Mouse (Mus musculus): ENCODE measurements around the gene E330021D16Rik. TPM values are rescaled to one million over a fixed set of nuclear protein-coding genes. Genes with fewer than 3 reads are reported as not detected.
A peak's percentile ranks its signal among the peaks of the same experiment; 100 is the strongest.

The E330021D16Rik gene
- 0.08 and 0.09 TPM in 2 replicates for polyA plus RNA-seq (2012; rRNA removed)
- 0.19 and 0.34 TPM in 2 replicates for polyA plus RNA-seq (2014; fragmentation: Nextera tagmentation; extraction: Ambion mirVana)

GRCm38 (mm10) chr6:136415133-136415775, at the start of gene E330021D16Rik:
E330021D16Rik (minus strand) TSS chr6:136415569.
- ATAC-seq (ENCODE audit: insufficient read depth) (no peak), DNase-seq (ENCODE audit: low read depth in 3 of 3, low spot score in 3 of 3) (no peak)
- Histone ChIP-seq H3K27ac (no peak within 1 kb of the TSS), H3K4me1 (replicated peaks; ENCODE audit: control insufficient read depth in 2 of 2, insufficient read depth in 2 of 2, low read length in 1 of 2) (peaks cover 0 to 7% of the 10 kb centered on the region in 2 experiments; a peak in 2 of 4 replicates), H3K9me3 (ENCODE audit: control insufficient read depth, low read length) (no peaks in the 10 kb centered on the region), H3K9ac (replicated peaks) (no peak within 1 kb of the TSS), H3K36me3 (replicated peaks; ENCODE audit: control insufficient read depth, insufficient read depth, low read depth) (no peaks in the 10 kb centered on the region), H3K4me3 (ENCODE audit: insufficient read depth in 1 of 2, low read depth in 2 of 2, low read length in 2 of 2) (no peak within 1 kb of the TSS), H3K27me3 (ENCODE audit: control insufficient read depth, insufficient read depth, low read length) (no peaks in the 10 kb centered on the region), H3K4me2 (ENCODE audit: low read depth) (no peak within 1 kb of the TSS)
- 64% methylated on average over 9 of the region's 9 CpGs for WGBS (ENCODE audit: insufficient replicate concordance)
- TF ChIP-seq EP300 (IDR thresholded peaks at IDR 0.05; ENCODE audit: low read depth) (no peak), CTCF (IDR thresholded peaks at IDR 0.05; ENCODE audit: low read depth) (no peak)

GRCm38 (mm10) chr6:136465021-136465420, 49.7 kb upstream of the E330021D16Rik start:
- Histone ChIP-seq H3K36me3 (replicated peaks; ENCODE audit: control insufficient read depth, insufficient read depth, low read depth) (no peaks in the 10 kb centered on the region), H3K4me3 (ENCODE audit: insufficient read depth in 1 of 2, low read depth in 2 of 2, low read length in 2 of 2) (no peak overlapping the region), H3K27ac (no peak overlapping the region), H3K9me3 (ENCODE audit: control insufficient read depth, low read length) (no peaks in the 10 kb centered on the region), H3K4me1 (replicated peaks; ENCODE audit: control insufficient read depth in 2 of 2, insufficient read depth in 2 of 2, low read length in 1 of 2) (peaks cover 32 to 49% of the 10 kb centered on the region in 2 experiments), H3K27me3 (ENCODE audit: control insufficient read depth, insufficient read depth, low read length) (no peaks in the 10 kb centered on the region), H3K4me2 (ENCODE audit: low read depth) (no peak overlapping the region), H3K9ac (replicated peaks) (no peak overlapping the region)
- WGBS (ENCODE audit: insufficient replicate concordance): 56% methylated on average over 8 of the region's 8 CpGs
- TF ChIP-seq EP300 (IDR thresholded peaks at IDR 0.05; ENCODE audit: low read depth) (no peak), CTCF (IDR thresholded peaks at IDR 0.05; ENCODE audit: low read depth) (no peak)
- ATAC-seq (ENCODE audit: insufficient read depth): no peak
- no peak for DNase-seq (ENCODE audit: low read depth in 3 of 3, low spot score in 3 of 3)

- H3K4me1 ChIP-seq (replicated peaks; ENCODE audit: control insufficient read depth in 2 of 2, insufficient read depth in 2 of 2, low read length in 1 of 2): peaks cover 24 to 43% of the 10 kb centered on the region in 2 experiments
Observed at GRCm38 (mm10) chr6:136464121-136464621, 48.8 kb upstream of the E330021D16Rik start.

GRCm38 (mm10) chr6:136463491-136463890, 48.1 kb upstream of the E330021D16Rik start:
- TF ChIP-seq CTCF (IDR thresholded peaks at IDR 0.05; ENCODE audit: low read depth) (no peak), EP300 (IDR thresholded peaks at IDR 0.05; ENCODE audit: low read depth) (no peak)
- Histone ChIP-seq H3K27me3 (ENCODE audit: control insufficient read depth, insufficient read depth, low read length) (no peaks in the 10 kb centered on the region), H3K4me3 (ENCODE audit: insufficient read depth in 1 of 2, low read depth in 2 of 2, low read length in 2 of 2) (no peak overlapping the region), H3K9ac (replicated peaks) (no peak overlapping the region), H3K36me3 (replicated peaks; ENCODE audit: control insufficient read depth, insufficient read depth, low read depth) (no peaks in the 10 kb centered on the region), H3K4me1 (replicated peaks; ENCODE audit: control insufficient read depth in 2 of 2, insufficient read depth in 2 of 2, low read length in 1 of 2) (peaks cover 18 to 40% of the 10 kb centered on the region in 2 experiments), H3K4me2 (ENCODE audit: low read depth) (no peak overlapping the region), H3K9me3 (ENCODE audit: control insufficient read depth, low read length) (no peaks in the 10 kb centered on the region), H3K27ac (no peak overlapping the region)
- WGBS (ENCODE audit: insufficient replicate concordance): 38% methylated on average over 9 of the region's 9 CpGs
- DNase-seq (ENCODE audit: low read depth in 3 of 3, low spot score in 3 of 3) (no peak), ATAC-seq (ENCODE audit: insufficient read depth) (no peak)

More at GRCm38 (mm10) chr6:136464121-136464621, 48.8 kb upstream of the E330021D16Rik start:
- Histone ChIP-seq H3K36me3 (replicated peaks; ENCODE audit: control insufficient read depth, insufficient read depth, low read depth) (no peaks in the 10 kb centered on the region), H3K27me3 (ENCODE audit: control insufficient read depth, insufficient read depth, low read length) (no peaks in the 10 kb centered on the region), H3K9ac (replicated peaks) (no peak overlapping the region), H3K27ac (no peak overlapping the region), H3K4me2 (ENCODE audit: low read depth) (peak overlapping the region; percentile 0; the same call in 1 of the 2 replicates), H3K4me3 (ENCODE audit: insufficient read depth in 1 of 2, low read depth in 2 of 2, low read length in 2 of 2) (no peak overlapping the region), H3K9me3 (ENCODE audit: control insufficient read depth, low read length) (no peaks in the 10 kb centered on the region)
- DNase-seq (ENCODE audit: low read depth in 3 of 3, low spot score in 3 of 3) (no peak), ATAC-seq (ENCODE audit: insufficient read depth) (no peak)
- TF ChIP-seq EP300 (IDR thresholded peaks at IDR 0.05; ENCODE audit: low read depth): no peak
- no peak for TF ChIP-seq CTCF (IDR thresholded peaks at IDR 0.05; ENCODE audit: low read depth)
- WGBS (ENCODE audit: insufficient replicate concordance): 27% methylated on average over 12 of the region's 12 CpGs

- ATAC-seq (ENCODE audit: insufficient read depth): no peak
Observed at GRCm38 (mm10) chr6:136459156-136459555, 43.8 kb upstream of the E330021D16Rik start.

More at GRCm38 (mm10) chr6:136459156-136459555, 43.8 kb upstream of the E330021D16Rik start:
- TF ChIP-seq CTCF (IDR thresholded peaks at IDR 0.05; ENCODE audit: low read depth) (no peak), EP300 (IDR thresholded peaks at IDR 0.05; ENCODE audit: low read depth) (no peak)
- H3K36me3 ChIP-seq (replicated peaks; ENCODE audit: control insufficient read depth, insufficient read depth, low read depth): no peaks in the 10 kb centered on the region
- no peak overlapping the region for H3K9ac ChIP-seq (replicated peaks)
- no peaks in the 10 kb centered on the region for H3K9me3 ChIP-seq (ENCODE audit: control insufficient read depth, low read length)
- no peaks in the 10 kb centered on the region for H3K27me3 ChIP-seq (ENCODE audit: control insufficient read depth, insufficient read depth, low read length)
- DNase-seq (ENCODE audit: low read depth in 3 of 3, low spot score in 3 of 3): no peak
- no peak overlapping the region for H3K4me2 ChIP-seq (ENCODE audit: low read depth)
- WGBS (ENCODE audit: insufficient replicate concordance): 50% methylated on average over 7 of the region's 7 CpGs
- H3K4me1 ChIP-seq (replicated peaks; ENCODE audit: control insufficient read depth in 2 of 2, insufficient read depth in 2 of 2, low read length in 1 of 2): peaks cover 0 to 15% of the 10 kb centered on the region in 2 experiments; a peak in 2 of 4 replicates
- H3K27ac ChIP-seq: no peak overlapping the region
- no peak overlapping the region for H3K4me3 ChIP-seq (ENCODE audit: insufficient read depth in 1 of 2, low read depth in 2 of 2, low read length in 2 of 2)

All from liver, embryonic 14.5 days (tissue).